Mouse (Mus musculus) left cerebral cortex, postnatal 14 days (tissue): ENCODE measurements around the gene Crybb1. TPM values are rescaled to one million over a fixed set of nuclear protein-coding genes. Genes with fewer than 3 reads are reported as not detected.

Experiments
- DNase-seq, 2 experiments: peaks; one replicate each; pipeline ENCODE4 v3.0.0; 2021 to 2022; ENCODE audit warnings: low spot score in 2 of 2, mixed read lengths in 1 of 2
- intact Hi-C: fragments of 180-260 bp; cut with DNase I; formaldehyde crosslinking; loops from one replicate; pipeline ENCODE4 v1.15.1; 2025
- total RNA-seq, 2 experiments: library from RNA; stranded (reverse); gene quantifications; 2 replicates each; pipeline ENCODE4 v1.2.3; 2021

Gene Crybb1
- total RNA-seq, 2 experiments from 2014 or later = 12.9 to 14.5 TPM

DNA sequence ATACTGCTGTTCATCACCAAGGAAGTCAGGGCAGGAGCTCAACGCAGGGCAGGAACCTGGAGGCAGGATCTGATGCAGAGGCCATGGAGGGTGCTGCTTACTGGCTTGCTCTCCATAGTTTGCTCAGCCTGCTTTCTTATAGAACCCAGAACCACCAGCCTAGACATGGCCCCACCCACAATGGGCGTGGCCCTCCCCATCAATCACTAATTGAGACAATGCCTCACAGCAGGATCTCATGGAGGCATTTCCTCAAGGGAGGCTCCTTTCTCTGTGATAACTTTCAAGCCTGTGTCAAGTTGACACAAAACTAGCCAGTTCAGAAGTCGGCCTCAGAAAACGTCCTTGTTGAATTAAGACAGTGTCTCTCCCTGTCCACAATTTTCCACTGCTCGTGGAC lies 19.8 kb upstream of the Crybb1 start:
- intact Hi-C loops = no loop called here
- DNase-seq = no peak

- DNase-seq = no peak
- intact Hi-C loops = no loop called here
These were observed 19.0 kb upstream of the Crybb1 start for GRCm38 (mm10) chr5:112236631-112237030.

- intact Hi-C loops = no loop called here
- no peak for DNase-seq
These were observed 18.2 kb upstream of the Crybb1 start for GRCm38 (mm10) chr5:112237439-112237838.

DNA sequence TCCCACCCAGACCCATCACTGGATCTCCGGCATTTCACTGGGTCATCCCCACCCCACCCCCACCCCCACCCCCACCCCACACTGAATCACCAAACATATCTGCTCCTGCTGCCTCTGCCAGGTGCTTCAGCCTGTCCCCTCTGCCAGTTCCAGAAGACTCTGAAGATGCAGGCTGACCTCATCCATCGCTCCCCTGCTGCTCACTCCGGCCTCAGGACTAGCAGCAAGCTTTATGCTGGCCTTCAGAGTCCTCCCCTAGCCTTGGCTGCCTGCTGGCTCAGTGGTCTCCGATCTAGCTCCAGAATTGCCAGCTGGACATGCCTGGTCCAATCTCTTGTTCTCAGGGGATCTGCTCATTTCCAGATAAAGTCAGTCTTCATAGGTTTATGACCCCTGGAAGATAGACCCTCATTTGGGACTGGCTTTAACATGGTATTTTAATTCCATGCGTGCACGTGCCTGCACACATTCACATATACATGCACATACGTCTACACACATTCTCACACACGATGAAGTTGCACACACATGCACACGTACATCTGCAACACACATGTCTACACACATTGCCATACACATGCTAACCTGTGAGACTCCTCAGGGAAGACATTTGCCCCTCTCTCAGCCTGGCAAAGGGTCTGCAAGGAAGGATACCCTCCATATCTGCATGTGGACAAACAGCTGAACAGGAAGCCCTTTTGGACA lies 17.6 kb upstream of the Crybb1 start:
- no peak for DNase-seq
- intact Hi-C loops = no loop called here

DNA sequence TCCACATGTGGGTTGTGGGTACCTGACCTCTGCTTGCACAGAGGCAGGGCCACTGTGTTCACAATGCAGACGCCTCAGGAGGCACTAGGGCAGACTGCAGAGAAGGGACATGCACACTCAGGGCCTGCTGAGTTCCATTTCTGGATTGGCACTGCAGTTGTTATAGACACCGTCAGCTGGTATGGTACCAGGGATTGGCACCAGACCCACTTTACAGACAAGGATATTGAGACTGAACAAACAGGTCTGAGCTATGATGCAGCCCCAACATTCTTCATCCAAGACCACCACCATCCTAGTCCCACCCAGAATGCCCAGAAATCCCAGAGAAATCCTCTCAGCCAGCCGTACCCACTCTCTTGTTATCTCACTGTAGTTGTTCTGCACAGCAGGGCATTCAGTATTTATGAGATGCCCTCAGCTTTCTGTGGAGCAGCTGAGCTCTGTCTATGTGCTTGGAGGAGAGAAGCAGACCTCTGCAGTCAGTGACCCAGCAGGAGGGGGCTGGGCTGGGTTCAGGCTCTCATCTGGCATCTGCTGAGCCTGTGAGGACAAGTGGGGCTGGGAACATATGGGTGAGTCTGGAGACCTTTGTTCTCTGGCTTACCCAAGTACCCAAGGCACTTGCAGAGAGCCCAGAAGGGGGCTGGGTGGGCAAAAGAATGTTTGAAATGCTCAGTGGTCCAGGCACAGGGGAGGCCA lies 16.7 kb upstream of the Crybb1 start:
- no peak for DNase-seq
- intact Hi-C loops = no loop called here

DNA sequence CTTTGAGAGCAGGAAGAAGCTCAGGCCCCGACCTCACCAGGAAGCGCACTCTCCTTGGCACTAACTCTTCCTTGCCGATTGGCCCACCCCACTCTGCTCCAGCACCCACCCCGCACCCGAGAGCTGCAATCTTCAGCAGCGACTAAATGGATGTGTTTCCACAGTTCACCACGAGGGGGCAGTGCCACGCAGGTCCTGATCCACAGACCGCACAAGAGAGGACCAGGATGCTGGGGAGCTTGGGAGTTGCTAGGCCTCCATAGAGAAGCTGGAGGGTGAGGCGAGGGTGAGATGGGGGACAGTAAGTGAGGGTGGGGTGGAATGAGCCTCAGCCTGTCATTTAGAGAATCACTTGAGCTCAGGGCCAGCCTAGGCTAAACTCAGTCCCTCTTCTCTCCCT lies 14.9 kb upstream of the Crybb1 start:
- DNase-seq = peak; percentile 93 to 94
- intact Hi-C loops = loop anchor here (2.0 to 10.0 kb wide), 3 partner anchors 37 to 184 kb away; partner anchors contain the start of gene Tpst2

DNA sequence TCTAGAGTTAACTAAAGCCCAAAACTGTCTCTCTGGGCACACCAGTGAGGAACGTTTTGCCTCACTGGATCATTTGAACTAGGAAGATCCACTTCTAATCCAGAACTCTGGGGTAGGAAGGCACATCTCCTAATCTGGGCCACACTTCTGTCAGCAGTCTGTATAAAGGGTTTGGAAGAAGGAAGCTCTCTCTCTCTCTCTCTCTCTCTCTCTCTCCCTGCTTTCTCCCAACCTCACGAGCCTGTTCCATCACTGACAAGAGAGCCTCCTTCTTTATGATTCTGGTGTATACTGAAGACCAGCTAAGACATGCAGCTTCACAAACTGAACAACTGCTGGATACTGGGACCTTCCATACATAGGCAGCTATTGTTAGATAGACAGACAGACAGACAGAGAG lies 13.8 kb upstream of the Crybb1 start:
- DNase-seq = no peak
- intact Hi-C loops = loop anchor here (2.0 to 10.0 kb wide), 3 partner anchors 35 to 183 kb away; partner anchors contain the start of gene Tpst2

GRCm38 (mm10) chr5:112242361-112242778 lies 13.2 kb upstream of the Crybb1 start:
- no peak for DNase-seq
- intact Hi-C loops = loop anchor here (5.0 to 10.0 kb wide), 2 partner anchors 35 to 182 kb away; partner anchors contain the start of gene Tpst2

GRCm38 (mm10) chr5:112243041-112243440 lies 12.6 kb upstream of the Crybb1 start:
- no peak for DNase-seq
- intact Hi-C loops = loop anchor here (5.0 to 10.0 kb wide), 2 partner anchors 34 to 182 kb away; partner anchors contain the start of gene Tpst2

GRCm38 (mm10) chr5:112243539-112244274 lies 11.9 kb upstream of the Crybb1 start:
- intact Hi-C loops = loop anchor here (5.0 to 10.0 kb wide), 2 partner anchors 34 to 181 kb away; partner anchors contain the start of gene Tpst2
- no peak for DNase-seq

GRCm38 (mm10) chr5:112244275-112244562 lies 11.4 kb upstream of the Crybb1 start:
- intact Hi-C loops = loop anchor here (5.0 to 10.0 kb wide), 2 partner anchors 33 to 181 kb away; partner anchors contain the start of gene Tpst2

DNA sequence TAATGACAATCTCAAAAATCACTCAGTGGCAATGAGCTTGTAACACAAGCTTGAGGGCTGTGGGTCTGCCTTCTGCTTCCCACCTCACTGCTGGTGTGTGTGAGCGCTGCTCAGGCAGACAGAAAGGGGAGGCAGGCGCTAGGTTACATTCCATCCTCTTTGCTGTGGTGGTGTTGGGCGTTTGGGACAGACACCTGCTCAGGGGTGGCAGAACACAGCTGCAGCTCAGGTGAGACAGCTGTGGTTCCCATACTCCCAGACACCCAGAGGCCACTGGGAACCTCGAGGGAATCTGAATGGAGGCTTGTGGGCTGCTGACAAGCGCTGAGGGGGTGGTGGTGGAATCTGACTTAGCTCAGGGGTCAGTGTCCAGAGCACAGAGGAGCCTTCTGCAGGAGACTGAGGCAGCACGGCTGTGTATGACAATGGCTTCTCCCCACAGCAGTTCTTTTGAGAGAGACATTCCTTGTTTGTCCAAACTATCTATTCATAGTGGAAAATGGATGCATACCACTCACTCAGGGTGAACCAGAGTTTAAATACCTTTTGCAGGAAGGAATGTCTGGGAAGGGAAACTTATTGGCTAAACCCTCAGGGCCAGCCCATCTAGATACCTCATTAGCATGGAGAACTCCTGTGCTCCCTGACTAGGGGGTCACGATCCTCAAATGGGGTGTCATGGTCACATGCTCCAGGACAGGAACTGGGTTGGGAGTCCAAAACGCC lies 10.6 kb upstream of the Crybb1 start:
- no peak for DNase-seq
- intact Hi-C loops = loop anchor here (5.0 to 10.0 kb wide), 2 partner anchors 32 to 180 kb away; partner anchors contain the start of gene Tpst2

More at GRCm38 (mm10) chr5:112244275-112244562, 11.4 kb upstream of the Crybb1 start:
- DNase-seq = no peak

GRCm38 (mm10) chr5:112247399-112247798 lies 8.2 kb upstream of the Crybb1 start:
- intact Hi-C loops = loop anchor here (10.0 kb wide), 1 partner anchor 177 kb away; no protein-coding TSS in a partner anchor
- no peak for DNase-seq

DNA sequence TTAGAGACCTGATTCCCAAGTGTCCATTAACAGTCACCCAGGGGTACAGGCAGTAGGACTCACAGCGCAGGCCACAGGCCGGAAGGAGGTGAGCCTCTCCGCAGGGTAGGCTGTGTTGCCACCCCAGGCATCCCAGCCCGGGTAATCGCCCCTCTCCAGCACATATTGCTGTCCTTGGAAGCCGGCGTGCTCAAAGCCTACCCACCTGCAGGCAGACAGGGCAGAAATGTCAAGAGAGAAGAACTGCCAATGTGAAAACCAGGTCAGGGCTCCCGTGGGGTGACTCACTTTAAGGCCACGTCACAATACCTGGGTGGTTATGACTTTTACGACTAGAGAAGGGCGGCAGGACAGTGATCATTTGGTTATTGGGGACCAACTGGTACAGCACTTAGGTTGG lies 6.5 kb upstream of the Crybb1 start:
- intact Hi-C loops = loop anchor here (10.0 kb wide), 1 partner anchor 176 kb away; no protein-coding TSS in a partner anchor
- no peak for DNase-seq

DNA sequence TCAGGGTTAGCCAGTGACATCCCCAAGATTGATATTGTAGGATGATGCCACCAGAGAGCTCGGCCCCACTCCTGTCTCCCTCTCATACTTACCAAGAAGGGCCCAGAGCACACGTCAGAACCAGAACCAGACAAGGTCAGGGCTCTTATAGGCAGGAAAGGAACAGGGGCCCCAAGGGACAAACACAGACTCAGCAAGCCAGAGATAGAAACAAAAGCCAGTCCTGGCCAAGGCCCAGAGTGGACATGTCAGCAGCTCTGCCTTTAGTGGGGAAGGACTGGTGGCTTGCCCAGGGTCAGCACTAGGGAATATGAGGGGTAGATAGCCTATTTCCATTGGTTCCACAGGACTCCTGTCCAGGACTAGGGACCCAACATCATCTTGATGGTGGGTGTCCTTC lies 3.2 kb upstream of the Crybb1 start, which contains the start of gene Cryba4:
Gene Cryba4, minus strand, starts transcription at position 119 of the 400 bp plus-strand sequence.
- intact Hi-C loops = no loop called here
- no peak for DNase-seq

- intact Hi-C loops = no loop called here
- DNase-seq = no peak
These were observed 2.4 kb upstream of the Crybb1 start for GRCm38 (mm10) chr5:112253169-112253568.

DNA sequence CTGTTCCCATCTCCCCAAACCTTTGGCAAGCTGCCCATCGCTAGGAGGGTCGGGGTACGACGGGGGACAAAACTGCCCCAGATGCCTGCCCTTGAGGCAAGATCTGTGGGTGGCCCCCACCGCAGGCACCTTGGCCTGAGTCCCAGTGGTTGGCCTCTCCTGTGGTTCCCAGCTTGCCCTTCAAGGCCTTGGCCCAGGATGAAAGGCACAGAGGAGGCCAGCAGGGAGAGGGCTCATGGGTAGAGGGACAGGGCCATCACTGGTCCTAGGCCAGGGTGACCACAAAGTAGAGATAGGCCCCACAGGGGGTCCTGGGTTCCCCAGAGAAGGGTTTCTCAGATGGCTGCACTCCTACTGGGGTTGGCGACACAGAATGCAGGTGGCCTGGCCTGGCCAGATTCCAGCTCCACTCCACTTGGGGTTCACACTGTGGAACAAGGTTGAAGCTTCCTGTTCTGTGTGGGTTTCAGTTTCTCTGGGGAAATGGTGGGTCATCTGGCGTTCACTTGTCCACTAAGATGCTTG lies 1.3 kb upstream of the Crybb1 start:
- peak; percentile 62 to 71 for DNase-seq
- intact Hi-C loops = no loop called here

- intact Hi-C loops = no loop called here
- DNase-seq = no peak
These were observed 842 bp downstream of the Crybb1 start for GRCm38 (mm10) chr5:112256457-112256856.

- DNase-seq = no peak
- intact Hi-C loops = no loop called here
These were observed 2.3 kb downstream of the Crybb1 start for GRCm38 (mm10) chr5:112257896-112258295.
